Mouse (Mus musculus) stomach, embryonic 15.5 days (tissue): ENCODE measurements at regions not wholly inside any gene's neighbourhood (a gene's known extent, or its start where the extent isn't known, plus 50 kb on each side); places are given as distances from the start of the nearest gene placed in this dataset.

ENCODE experiments used
- ATAC-seq: fragments of 200-750 bp; cut with Nextera tagmentation; 2 replicates; pipeline ENCODE4 v1.8.0; 2017; ENCODE audit warnings: low read depth, moderate number of reproducible peaks, moderate TSS enrichment; ENCODE audit not compliant: insufficient read depth, low FRiP score
- H3K27ac ChIP-seq: fragments of 300-500 bp; sonication (generic); 2 replicates; pipeline ENCODE4 v1.5.1; 2015; ENCODE audit warnings: mild to moderate bottlenecking, inconsistent platforms
- H3K27me3 ChIP-seq: fragments of 300-500 bp; sonication (generic); replicated peaks from 2 replicates; pipeline ENCODE4 v1.6.1; 2015; ENCODE audit warnings: inconsistent platforms
- H3K36me3 ChIP-seq: fragments of 300-500 bp; sonication (generic); 2 replicates; pipeline ENCODE4 v1.6.1; 2015; ENCODE audit warnings: inconsistent platforms
- H3K4me1 ChIP-seq: fragments of 300-500 bp; sonication (generic); 2 replicates; pipeline ENCODE4 v1.6.1; 2015; ENCODE audit warnings: inconsistent platforms
- H3K4me2 ChIP-seq: fragments of 300-500 bp; sonication (generic); 2 replicates; pipeline ENCODE4 v1.6.1; 2015; ENCODE audit warnings: mild to moderate bottlenecking, inconsistent platforms
- H3K4me3 ChIP-seq: fragments of 300-500 bp; sonication (generic); replicated peaks from 2 replicates; pipeline ENCODE4 v1.5.1; 2015; ENCODE audit warnings: inconsistent platforms
- H3K9ac ChIP-seq: fragments of 300-500 bp; sonication (generic); 2 replicates; pipeline ENCODE4 v1.6.1; 2015; ENCODE audit warnings: inconsistent platforms
- H3K9me3 ChIP-seq: fragments of 300-500 bp; sonication (generic); 2 replicates; pipeline ENCODE4 v1.6.1; 2016; ENCODE audit warnings: inconsistent platforms
- WGBS: fragments of 180-500 bp; shearing (Covaris S2); methylation state at CpG from one replicate; pipeline ENCODE4 v1.1.7; 2015; 5-methylcytosine and 5-hydroxymethylcytosine counted together

DNA sequence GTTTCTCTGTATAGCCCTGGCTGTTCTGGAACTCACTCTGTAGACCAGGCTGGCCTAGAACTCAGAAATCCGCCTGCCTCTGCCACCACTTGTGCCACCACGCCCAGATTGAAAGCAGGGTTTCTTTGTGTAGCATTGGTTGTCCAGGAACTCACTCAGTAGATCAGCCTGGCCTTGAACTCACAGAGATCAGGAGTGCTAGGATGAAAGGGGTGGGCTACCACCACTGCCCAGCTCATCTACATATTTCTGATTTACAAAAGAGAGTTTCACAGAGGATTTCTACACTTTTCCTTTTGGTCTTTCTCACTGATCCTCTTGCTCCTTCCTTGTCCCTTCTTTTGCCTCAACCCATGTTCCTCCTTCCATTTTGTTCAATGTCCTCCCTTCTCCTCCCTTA is 53.1 kb upstream of the Lbx1 start:
- Histone ChIP-seq H3K36me3 (no peaks in the 10 kb centered on the region), H3K27me3 (0 out of 2 replicates have a peak, but pooled peaks cover 6% of the 10 kb centered on the region), H3K4me3 (no peak overlapping the region), H3K9ac (no peak overlapping the region), H3K27ac (no peak overlapping the region), H3K4me2 (no peak overlapping the region), H3K4me1 (peaks cover 8% of the 10 kb centered on the region), H3K9me3 (no peaks in the 10 kb centered on the region)
- no peak for ATAC-seq
- 75% methylated on average over 2 of the region's 2 CpGs for WGBS

DNA sequence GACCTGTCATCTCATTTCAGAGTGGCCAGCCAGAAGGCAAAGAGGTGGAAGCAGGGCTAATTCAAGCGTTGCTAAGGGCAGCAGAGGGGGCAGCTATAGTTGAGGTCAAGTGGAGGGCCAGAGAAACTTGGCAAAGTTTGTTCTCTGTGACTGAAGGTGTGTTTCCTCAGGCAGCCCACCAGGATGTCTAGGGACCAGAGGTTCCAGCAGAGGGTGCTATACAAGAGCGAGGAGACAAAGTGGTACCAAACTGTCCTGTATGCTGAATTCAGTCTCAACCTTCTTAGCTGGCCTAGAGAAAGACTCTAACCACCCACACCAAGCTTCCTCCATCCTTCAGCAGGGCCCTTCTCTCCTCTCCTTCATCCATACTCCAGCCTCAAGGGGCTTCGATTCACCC is 62.2 kb upstream of the Lbx1 start:
- no peaks in the 10 kb centered on the region for H3K9me3 ChIP-seq
- peaks cover 28% of the 10 kb centered on the region for H3K27me3 ChIP-seq
- peaks cover 34% of the 10 kb centered on the region for H3K4me1 ChIP-seq
- H3K9ac ChIP-seq = no peak overlapping the region
- 41% methylated on average over 3 of the region's 3 CpGs for WGBS
- no peak overlapping the region for H3K4me2 ChIP-seq
- H3K36me3 ChIP-seq = no peaks in the 10 kb centered on the region
- H3K4me3 ChIP-seq = no peak overlapping the region
- ATAC-seq = no peak
- H3K27ac ChIP-seq = no peak overlapping the region

DNA sequence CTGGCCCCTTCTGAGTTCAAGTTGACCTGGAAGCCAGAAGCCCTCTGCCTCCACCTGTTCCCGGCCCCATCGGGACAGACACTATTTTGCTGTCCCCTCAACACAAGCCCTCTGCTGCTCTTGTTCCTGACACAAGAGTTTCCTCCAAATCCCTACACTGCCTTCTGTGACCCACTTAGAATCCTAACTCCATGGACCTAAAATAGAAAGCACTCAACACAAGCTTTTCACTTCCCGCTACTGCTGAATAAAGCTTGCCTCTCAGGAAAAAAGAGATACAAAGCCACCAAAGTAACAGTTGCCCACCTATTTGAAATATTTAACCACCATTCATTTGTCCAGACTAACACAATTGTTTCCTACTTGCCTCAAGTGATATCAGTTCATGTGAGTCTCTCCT is 63.7 kb upstream of the Lbx1 start:
- no peaks in the 10 kb centered on the region for H3K36me3 ChIP-seq
- H3K4me1 ChIP-seq = peaks cover 26% of the 10 kb centered on the region
- H3K4me3 ChIP-seq = no peak overlapping the region
- no peak overlapping the region for H3K27ac ChIP-seq
- H3K9ac ChIP-seq = no peak overlapping the region
- peaks cover 36% of the 10 kb centered on the region for H3K27me3 ChIP-seq
- no peak for ATAC-seq
- H3K9me3 ChIP-seq = no peaks in the 10 kb centered on the region
- WGBS = 81% methylated on average over 3 of the region's 3 CpGs
- H3K4me2 ChIP-seq = no peak overlapping the region

DNA sequence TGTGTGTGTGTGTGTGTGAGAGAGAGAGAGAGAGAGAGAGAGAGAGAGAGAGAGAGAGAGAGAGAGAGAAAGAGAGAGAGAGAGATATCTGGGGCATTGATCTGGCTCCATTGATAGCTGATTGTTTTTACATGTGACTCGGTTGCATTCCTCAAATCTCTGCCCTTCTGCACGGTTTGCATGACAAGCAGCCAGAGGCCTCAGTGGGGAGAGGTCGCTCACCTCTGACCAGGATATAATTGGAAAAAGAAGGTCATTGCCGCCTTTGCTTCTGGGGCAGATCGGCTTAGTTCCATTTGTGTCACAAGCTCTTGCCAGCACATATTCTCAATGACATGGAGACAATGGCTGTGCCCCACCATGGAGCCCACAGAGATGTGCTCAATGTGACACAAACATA is 63.8 kb upstream of the Btrc start:
- no peak overlapping the region for H3K9ac ChIP-seq
- H3K4me3 ChIP-seq = no peak overlapping the region
- H3K4me1 ChIP-seq = peaks cover 23% of the 10 kb centered on the region
- H3K9me3 ChIP-seq = no peaks in the 10 kb centered on the region
- no peaks in the 10 kb centered on the region for H3K36me3 ChIP-seq
- WGBS = 50% methylated on average over 5 of the region's 5 CpGs
- ATAC-seq = no peak
- H3K4me2 ChIP-seq = no peak overlapping the region
- H3K27ac ChIP-seq = no peak overlapping the region
- peaks cover 40% of the 10 kb centered on the region for H3K27me3 ChIP-seq

DNA sequence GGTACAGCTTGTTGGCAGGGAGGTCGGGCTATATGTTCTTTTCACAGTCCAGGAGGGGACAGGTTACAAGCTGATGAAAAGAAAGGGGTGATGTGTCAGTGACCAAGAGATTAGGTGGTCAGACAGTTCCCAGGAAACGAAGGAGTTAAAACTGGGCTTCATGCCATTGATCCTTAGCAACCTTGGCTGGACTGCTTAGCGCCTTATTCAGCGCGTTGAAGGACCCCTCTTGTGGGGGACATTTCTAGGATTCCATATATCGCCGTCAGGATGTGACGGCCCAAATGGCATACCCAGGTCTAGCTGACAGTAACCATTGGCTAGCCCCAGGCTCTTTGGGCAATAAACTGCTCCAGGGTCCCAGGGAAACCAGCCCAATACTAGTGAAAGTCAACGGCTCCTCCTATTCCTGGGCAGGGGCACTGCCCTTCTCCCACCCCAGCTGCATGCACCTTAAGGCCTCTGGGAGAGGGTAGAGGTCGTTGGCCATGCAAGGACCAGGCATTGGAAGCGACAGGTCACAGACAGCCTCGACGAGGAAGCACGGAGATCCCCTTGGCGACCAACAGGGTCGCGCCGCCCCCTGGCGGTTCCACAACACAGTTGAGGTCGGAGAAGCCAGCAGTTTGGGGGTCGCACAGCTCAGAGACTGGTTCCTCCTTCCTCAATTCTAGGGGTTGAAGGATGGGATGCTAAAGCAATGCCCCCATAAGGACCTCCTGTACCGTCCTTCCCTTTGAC is 62.7 kb upstream of the Btrc start:
- Histone ChIP-seq H3K4me1 (peaks cover 18% of the 10 kb centered on the region), H3K27ac (no peak overlapping the region), H3K9ac (no peak overlapping the region), H3K27me3 (peaks cover 48% of the 10 kb centered on the region), H3K9me3 (no peaks in the 10 kb centered on the region), H3K4me3 (peak overlapping the region; percentile 58), H3K4me2 (peak overlapping the region; percentile 99), H3K36me3 (no peaks in the 10 kb centered on the region)
- 0 out of 2 replicates have a peak, but pooled peaks have one; percentile 52 for ATAC-seq
- whole genome bisulfite sequencing = 3% methylated on average over 22 of the region's 22 CpGs

DNA sequence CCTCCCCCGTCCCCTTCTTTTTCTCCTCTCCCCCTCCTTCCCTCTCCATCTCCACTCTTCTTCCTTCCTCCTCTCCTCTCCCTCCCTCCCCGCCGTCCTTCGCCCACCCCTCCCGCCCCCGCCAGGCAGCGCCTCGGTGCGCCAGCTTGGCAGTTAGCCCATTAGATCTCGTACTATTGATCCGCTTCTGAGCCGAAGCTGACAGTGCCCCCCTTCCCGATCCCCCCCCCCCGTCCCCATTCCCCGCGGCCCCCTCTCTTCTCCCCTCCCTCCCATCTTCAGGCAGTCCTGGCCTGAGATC is 62.2 kb upstream of the Btrc start:
- peaks cover 18% of the 10 kb centered on the region for H3K4me1 ChIP-seq
- H3K27me3 ChIP-seq = peaks cover 53% of the 10 kb centered on the region
- 1% methylated on average over 16 of the region's 16 CpGs for WGBS

DNA sequence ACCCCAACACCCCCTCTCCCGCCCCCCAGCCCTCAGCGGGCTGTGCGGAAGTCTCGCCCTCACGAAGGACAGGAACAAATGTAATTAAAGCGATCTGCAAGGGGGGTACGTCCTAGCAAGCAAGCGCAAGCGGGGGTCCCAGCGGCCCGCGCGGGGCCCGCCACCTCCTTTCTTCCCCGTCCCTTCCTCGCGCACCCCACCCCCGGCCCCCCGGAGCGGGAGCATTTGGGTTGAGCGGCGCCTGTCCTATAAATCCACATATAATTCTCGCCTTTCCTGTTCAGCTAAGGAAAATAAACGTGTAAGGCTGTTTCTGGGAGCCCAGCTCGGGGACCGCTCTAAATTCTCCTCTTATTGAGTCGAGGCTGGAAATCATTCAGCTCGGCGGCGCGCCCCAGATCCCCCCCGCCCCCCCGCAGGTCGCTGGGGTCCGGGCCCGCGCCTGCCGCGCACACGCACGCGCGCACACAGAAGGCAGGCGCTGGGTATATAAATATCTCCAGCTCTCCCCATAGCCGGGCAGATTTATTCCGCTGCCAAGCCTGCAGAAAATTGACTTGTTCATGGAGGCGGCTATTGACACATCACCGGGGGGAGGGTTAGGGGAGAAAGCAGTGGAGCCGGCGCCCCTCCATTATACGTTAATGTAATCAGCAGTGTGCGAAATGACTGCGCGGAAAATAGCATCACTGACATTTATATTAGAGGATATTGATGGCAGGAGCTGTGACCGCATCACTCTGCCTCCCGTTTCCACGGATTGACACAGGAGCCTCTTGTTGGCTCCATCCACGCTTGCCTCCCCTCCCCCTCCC is 61.6 kb upstream of the Btrc start:
- H3K27ac ChIP-seq = peak overlapping the region; percentile 73
- peak overlapping the region; percentile 58 for H3K4me3 ChIP-seq
- under 1% methylated on average over 57 of the region's 58 CpGs for WGBS
- peak; percentile 31; the same call in 1 of the 2 replicates for ATAC-seq
- no peaks in the 10 kb centered on the region for H3K9me3 ChIP-seq
- peak overlapping the region; percentile 99 for H3K4me2 ChIP-seq
- peaks cover 18% of the 10 kb centered on the region for H3K4me1 ChIP-seq
- peaks cover 54% of the 10 kb centered on the region for H3K27me3 ChIP-seq
- H3K9ac ChIP-seq = peak overlapping the region; percentile 34
- H3K36me3 ChIP-seq = no peaks in the 10 kb centered on the region

More for the DNA sequence above, 62.2 kb upstream of the Btrc start:
- Histone ChIP-seq H3K36me3 (no peaks in the 10 kb centered on the region), H3K4me2 (peak overlapping the region; percentile 99), H3K9me3 (no peaks in the 10 kb centered on the region), H3K9ac (peak overlapping the region; percentile 34; the same call in 1 of the 2 replicates), H3K27ac (peak overlapping the region; percentile 73), H3K4me3 (peak overlapping the region; percentile 58)
- no peak for ATAC-seq

DNA sequence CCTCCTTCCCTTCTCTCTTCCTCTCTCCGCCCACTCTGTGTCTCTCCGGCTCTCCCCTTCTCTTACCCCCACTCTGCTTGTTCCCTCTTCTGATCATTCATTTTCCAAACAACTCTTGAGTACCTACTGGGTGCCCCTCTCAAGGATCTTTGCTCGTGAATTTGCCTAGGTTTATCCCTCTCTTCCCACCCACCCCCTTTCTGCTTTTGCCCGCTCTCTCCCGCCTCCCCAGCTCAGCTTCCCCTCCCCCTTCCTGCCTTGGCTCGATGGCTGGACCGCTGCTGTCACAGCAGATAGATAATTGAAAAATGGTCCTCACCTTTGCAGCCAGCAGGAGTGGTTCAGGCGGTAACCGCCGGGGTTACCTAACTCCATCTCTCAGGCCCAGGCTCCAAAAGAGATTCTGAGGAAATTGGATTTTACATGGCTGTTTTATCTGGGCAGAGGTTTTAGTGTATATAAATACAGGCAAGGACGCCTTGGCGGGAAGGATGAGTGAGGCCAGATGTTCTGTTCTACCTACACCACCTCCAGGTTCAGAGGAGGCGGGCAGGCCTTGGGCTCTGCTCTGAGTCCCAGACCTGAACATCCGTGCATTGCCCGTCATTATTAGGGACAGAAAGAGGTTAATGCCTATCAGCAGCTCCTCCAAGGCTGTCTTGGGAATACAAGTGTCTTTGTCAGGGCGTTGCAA is 60.8 kb upstream of the Btrc start:
- H3K9me3 ChIP-seq = no peaks in the 10 kb centered on the region
- 14% methylated on average over 16 of the region's 16 CpGs for WGBS
- H3K4me2 ChIP-seq = peak overlapping the region; percentile 99
- H3K27ac ChIP-seq = no peak overlapping the region
- H3K36me3 ChIP-seq = no peaks in the 10 kb centered on the region
- H3K4me1 ChIP-seq = peaks cover 24% of the 10 kb centered on the region
- peak overlapping the region; percentile 58 for H3K4me3 ChIP-seq
- ATAC-seq = no peak
- no peak overlapping the region for H3K9ac ChIP-seq
- H3K27me3 ChIP-seq = peaks cover 48% of the 10 kb centered on the region

DNA sequence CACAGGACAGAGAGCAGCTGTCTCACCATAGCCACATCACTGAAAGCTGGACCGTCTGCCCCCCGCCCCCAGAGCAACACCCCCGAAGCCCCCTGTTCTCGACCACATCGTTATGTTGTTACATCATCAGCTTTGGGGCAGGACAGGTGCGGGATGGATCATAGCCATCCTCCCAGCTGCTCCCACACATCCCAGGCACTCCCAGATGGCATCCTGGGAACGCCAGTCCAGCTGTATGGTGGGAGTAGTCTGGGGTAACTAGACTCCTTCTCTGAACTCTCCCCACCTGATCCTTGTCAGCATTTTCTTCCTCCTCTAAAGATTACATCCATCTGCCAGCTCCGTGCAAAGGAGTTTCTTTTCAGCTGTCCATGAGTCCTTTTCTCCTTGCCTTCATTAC is 59.0 kb upstream of the Btrc start:
- 13% methylated on average over 8 of the region's 8 CpGs for WGBS
- Histone ChIP-seq H3K4me2 (no peak overlapping the region), H3K36me3 (no peaks in the 10 kb centered on the region), H3K9me3 (no peaks in the 10 kb centered on the region), H3K9ac (no peak overlapping the region), H3K27ac (no peak overlapping the region), H3K4me3 (no peak overlapping the region), H3K27me3 (peaks cover 36% of the 10 kb centered on the region), H3K4me1 (peaks cover 29% of the 10 kb centered on the region)
- no peak; the same call in 1 of the 2 replicates for ATAC-seq

DNA sequence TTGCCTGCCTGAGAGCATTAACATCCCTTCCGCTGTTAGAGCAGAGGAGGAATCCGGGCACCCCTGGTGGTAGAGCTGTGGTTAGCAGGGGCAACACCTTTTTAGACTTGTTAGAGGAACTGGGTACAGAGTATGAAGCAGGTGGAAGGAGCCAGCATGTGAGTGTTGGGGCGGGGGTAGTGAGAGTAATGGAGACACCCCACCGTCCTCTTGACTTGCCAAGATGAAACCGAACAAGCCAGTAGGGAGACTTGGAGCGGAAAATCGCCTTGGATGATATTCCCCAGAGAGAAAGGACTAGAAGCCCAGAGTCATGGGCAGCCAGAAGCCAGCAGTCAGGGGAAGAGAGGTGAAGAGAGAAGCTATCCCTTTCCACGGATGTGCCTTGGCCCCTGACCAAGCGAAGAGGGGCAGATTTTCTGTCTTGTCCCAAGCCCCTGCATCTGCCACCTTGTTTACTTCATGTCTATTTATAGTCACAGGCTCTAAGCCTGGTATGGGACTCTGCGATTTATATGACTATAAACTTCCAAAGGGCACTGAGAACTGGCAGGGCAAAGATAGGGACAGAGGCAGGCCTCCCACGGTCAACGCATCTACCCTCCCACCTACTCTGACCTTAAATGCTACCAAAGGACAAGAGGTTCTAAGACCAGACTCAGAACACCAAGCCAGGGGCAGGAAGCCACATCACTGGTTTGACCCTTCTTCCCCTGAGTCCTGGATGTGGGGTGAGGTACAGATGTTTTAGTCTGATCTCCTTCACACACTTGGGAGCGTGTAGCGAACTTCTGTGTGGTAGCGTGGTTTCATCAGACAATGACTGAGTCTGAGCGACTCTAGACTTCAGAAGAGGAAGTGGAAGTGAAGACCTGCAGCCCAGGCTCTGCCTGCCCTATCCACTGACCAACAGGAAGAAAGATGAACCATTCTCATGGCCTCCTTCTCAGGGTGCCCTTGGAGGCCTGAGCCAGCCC is 55.9 kb upstream of the Btrc start:
- no peaks in the 10 kb centered on the region for H3K36me3 ChIP-seq
- no peaks in the 10 kb centered on the region for H3K9me3 ChIP-seq
- H3K27me3 ChIP-seq = peaks cover 29% of the 10 kb centered on the region
- H3K9ac ChIP-seq = no peak overlapping the region
- H3K27ac ChIP-seq = no peak overlapping the region
- peaks cover 24% of the 10 kb centered on the region for H3K4me1 ChIP-seq
- ATAC-seq = no peak
- 51% methylated on average over 16 of the region's 16 CpGs for WGBS
- no peak overlapping the region for H3K4me3 ChIP-seq
- H3K4me2 ChIP-seq = no peak overlapping the region

DNA sequence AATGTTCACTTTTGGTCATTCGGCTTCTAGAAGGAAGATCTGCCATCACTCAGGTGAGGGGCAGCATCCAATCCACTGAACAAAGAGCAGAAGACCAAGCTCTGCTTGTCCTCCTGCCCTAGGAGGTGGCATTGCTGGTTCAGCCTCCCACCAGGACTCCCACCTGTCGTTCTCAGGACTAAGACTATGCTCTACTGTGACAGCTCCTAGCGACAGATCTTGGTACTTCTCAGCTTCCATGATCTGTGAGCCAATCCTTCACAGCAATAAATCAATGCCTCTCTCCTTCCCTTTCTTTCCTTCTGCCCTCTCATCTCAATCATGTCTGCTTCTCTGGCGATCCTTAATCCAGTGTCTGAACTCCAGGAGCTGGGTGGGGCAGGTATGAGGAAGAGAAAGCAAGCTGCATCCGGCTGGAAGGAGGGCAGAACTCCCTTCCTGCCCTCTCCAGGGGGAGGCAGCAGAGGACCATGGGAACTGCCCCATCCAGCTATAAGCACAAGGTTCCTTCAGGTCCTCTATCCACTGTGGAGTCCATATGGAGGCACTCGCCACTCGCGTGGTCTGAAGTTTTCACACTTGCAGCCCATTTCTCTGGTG is 54.8 kb upstream of the Btrc start:
- 57% methylated on average over 8 of the region's 8 CpGs for whole genome bisulfite sequencing
- H3K9ac ChIP-seq = no peak overlapping the region

More for the DNA sequence above, 54.8 kb upstream of the Btrc start:
- Histone ChIP-seq H3K4me1 (peaks cover 23% of the 10 kb centered on the region), H3K36me3 (no peaks in the 10 kb centered on the region), H3K9me3 (no peaks in the 10 kb centered on the region), H3K4me2 (no peak overlapping the region), H3K27ac (no peak overlapping the region), H3K27me3 (peaks cover 20% of the 10 kb centered on the region), H3K4me3 (no peak overlapping the region)
- ATAC-seq = no peak
